Mouse (Mus musculus) telencephalon, adult 2 months (tissue): ENCODE measurements around the gene Dkkl1.
A peak's percentile ranks its signal among the peaks of the same experiment; 100 is the strongest.
"Not testable (repeated sequence)": the region's sequence is repeated elsewhere in the genome, so short reads cannot be mapped to it uniquely, and the experiment has no call there.

Source experiments
- DNase-seq: peaks from one replicate; pipeline ENCODE4 v3.0.0-alpha.2; 2011; ENCODE audit warnings: low read depth, low spot score

Gene Dkkl1

GRCm38 (mm10) chr7:45211851-45212251, at the start of gene Dkkl1:
TSS of gene Dkkl1 (minus strand) at chr7:45212147.
- DNase-seq = no peak

GRCm38 (mm10) chr7:45259281-45259680, 47.3 kb upstream of the Dkkl1 start:
- no peak for DNase-seq

- DNase-seq = peak; percentile 50
Measured at GRCm38 (mm10) chr7:45257063-45257840, 45.3 kb upstream of the Dkkl1 start.

DNA sequence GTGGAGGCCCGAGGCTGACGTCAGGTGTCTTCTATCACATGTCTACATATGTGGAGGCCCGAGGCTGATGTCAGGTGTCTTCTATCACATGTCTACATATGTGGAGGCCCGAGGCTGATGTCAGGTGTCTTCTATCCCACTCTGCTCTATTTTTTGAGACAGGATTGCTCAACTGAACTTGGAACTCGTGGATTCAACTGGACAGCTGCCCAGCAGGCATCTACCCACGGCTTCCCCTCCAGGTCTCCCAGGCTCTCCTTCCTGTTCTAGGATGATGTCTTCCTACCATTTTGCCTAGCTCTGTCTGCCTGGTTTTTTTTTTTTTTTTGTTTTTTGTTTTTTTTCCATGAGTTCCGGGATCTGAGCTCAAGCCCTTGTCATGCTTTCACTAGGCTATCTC, 43.9 kb upstream of the Dkkl1 start:
- not testable (repeated sequence) for DNase-seq

DNA sequence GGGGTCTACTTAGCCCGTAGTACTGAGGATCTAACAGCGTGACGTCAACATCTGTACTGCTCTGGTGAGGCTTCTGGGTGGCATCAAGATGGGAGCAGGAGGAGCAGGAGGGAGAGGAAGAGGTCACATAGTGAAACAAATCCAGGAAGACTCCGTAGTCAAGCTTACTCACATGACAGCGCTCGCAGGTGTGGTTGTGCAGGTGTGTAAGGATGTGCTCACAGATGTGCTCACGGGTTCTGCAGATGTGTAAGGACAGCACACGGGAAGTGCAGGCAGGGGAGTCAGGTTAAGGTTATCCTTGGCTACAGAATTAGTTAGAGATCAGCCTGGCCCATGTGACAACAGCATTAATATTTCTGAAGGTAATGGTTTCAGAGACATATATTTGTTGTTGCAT, 41.9 kb upstream of the Dkkl1 start:
- DNase-seq = no peak

DNA sequence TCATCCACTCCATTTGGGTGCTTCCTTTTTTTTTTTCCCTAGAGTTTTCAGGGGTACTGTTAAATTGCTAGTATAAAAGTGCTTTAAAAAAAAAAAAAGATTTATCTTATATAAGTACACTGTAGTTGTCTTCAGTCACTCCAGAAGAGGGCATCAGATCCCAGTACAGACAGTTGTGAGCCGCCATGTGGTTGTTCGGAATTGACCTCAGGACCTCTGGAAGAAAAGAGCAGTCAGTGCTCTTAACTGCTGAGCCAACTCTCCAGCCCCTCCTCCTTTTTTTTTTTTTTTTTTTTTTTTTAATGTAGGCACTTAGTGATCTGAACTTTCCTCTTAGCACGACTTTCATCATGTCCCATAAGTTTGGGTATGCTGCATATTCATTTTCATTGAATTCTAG, 35.7 kb upstream of the Dkkl1 start:
- no peak for DNase-seq

DNA sequence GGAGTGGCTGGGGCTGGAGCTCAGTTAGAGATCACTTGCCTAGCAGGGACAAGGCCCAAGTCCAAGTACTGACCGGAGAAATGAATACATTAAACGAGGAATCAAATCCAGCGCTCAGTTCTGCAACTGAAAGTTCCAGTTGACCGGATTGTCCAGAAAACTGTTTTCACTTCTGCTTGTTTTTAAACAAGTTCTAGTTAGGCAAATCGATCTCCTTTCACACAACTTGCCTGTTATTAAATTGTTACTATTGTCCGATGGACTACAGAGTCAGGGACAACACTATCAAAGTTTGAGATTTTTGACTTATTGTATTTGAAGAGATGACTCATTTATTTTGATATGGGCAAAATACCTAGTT, 29.4 kb upstream of the Dkkl1 start:
- no peak for DNase-seq

DNA sequence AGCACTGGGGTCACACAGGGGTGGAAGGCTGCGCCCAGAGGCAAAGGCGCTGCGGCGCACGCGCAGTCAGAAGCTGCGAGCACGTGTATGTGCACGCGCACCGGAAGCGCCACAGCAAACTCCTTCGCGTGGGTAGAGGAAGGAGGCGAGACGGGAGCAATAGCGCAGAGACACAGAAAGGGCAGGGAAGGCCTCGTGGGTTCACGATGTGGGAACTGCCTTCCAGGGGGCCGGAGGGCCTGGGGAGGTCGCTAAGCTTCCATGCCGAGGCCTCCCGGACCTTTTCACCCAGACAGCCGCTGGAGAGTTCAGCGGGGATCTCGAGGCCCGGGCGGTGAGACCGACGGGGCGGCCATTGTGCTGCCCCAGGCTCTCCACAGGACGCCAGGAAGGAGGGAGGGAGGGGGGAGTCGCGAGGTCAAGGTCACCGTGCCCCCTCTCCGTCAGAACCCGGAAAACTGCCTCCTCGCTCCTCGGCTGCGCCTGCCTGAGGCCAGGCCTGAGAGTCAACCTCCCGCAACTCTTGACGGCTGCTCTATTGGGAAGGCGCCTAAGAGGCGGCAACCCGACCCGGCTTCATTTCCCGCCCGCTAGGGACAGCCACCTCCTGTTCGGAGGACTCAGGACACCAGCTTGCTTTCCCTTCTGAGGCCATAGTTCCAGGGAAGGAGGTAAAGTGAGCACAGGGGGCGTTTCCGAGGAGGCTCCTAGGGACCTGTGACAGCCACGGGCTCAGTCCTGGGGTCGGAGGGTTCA, 28.9 kb upstream of the Dkkl1 start, which contains the start of gene Slc6a16:
Gene Slc6a16 (plus strand): TSS at position 453 of the 756 bp plus-strand sequence.
- no peak for DNase-seq

DNA sequence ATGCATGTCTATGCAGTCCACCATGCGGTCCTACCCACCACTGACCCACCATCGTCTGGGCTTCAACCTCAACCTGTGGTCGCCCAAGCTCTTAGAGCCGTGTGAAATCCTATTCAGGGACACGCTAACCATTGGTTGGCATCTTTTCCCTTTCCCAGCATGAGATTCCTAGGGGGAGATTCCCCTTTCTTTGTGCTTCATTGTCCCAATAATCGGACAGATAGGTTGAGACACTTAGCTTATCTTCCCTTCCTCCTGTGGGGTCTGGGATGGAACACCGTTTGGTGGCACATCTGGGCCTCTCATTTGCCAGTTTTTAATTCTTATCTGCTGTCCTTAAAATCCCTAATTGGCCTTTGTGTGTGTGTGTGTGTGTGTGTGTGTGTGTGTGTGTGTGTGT, 28.2 kb upstream of the Dkkl1 start:
- DNase-seq = no peak

GRCm38 (mm10) chr7:45238723-45239496, 27.0 kb upstream of the Dkkl1 start, which contains the start of gene Cd37:
TSS of gene Cd37 (minus strand) at chr7:45239115.
- DNase-seq = no peak

DNA sequence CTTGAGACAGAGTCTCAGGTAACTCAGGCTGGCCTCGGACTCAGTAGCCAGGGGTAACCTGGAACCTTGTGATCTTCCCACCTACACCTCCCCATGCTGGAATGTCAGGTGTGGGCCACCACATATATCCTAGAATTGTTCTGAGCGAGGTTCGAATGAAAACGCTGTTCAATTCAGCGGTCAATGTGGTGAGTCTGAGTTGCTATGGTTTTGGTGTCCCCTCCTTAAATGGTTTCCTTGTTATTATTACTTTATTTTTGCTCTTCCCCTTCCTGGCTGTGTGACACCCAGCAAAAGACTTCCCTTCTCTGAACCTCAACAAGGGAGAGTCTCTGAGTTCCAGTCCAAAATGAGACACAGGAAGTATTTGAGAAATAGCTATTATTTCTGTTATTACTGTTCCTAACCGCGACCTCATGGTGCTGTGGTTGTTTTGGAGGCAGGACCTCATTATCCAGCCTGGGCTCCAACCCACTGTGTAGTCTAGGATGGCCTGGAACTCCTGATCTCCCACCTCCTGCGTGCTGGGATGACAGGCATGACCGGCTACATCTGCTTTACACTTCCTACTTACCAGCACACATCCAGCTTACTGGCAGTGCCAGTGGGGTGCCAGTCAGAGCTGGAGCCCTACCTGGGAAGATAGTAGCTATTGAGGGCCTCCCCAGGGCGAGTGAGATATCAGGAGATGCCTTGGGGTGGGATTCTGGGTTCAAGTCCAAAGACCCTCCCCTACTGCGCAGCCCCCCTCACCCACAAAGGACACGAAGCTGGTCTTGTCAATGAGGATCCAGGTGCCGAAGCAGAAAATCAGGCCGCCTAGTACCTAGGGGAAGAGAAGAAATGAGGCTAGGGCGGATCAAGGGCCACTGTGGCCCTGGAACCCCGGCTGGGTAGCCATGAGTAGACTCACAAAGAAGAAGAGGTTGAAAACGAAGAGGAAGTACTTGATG, 26.1 kb upstream of the Dkkl1 start:
- no peak for DNase-seq

GRCm38 (mm10) chr7:45235656-45236180, 23.8 kb upstream of the Dkkl1 start:
- DNase-seq = no peak

- no peak for DNase-seq
Measured at GRCm38 (mm10) chr7:45234922-45235571, 23.1 kb upstream of the Dkkl1 start.

- no peak for DNase-seq
Measured at GRCm38 (mm10) chr7:45234333-45234841, 22.4 kb upstream of the Dkkl1 start.

DNA sequence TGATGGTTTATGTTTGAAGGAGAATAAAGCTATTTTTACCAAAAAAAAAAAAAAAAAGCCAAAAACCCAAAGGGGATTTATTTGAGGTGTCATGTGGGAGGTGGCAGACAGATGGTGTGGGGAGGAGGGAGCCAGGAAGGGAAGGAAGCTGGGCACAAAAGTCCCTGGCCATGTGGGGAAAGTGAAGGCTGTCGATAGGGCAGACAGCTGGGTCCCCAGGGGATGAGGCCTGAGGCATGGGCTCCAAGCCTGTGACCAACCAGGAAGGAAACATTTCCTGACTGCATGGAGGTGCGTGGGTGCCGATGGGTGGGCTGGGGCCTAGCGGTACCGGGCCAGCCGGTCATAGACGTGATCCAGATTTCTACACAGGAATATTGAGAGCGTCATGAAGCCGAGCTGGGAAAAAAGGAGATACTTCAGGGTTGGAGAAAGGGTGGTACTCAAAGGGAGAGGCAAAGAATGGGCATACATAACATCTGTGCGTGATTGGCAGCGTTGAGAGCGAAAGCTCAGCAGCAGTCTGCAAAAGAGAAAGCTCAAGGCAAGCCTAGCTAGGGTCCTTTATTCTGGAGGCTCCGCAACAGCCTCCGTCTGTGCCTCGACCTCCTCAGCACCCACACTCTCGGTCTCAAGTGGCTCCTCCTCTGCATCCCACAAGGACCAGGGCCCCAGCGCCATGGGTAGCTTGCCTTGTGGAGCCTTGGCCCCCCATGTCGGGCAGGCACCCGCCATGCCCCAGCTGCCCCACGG, 21.8 kb upstream of the Dkkl1 start:
- peak; percentile 93 for DNase-seq

GRCm38 (mm10) chr7:45232716-45233465, 20.9 kb upstream of the Dkkl1 start:
- DNase-seq = peak; percentile 76

DNA sequence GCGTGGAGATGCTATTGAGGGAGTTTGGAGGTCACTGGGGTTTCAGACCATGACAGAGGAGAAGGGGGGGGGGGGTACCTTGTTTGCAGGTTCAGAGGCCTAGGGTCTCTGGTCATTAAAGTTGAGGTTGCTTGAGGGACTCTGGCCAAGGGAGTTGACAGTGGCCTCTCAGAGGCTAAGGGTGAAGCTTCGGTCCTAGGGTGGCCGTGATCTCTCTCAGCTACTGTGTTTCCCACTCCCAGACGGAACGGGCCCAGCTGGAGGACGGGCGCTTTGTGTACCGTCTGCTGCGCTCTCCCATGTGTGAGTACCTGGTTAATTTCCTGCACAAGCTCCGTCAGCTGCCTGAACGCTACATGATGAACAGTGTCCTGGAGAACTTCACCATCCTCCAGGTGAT, 20.0 kb upstream of the Dkkl1 start:
- DNase-seq = no peak

DNA sequence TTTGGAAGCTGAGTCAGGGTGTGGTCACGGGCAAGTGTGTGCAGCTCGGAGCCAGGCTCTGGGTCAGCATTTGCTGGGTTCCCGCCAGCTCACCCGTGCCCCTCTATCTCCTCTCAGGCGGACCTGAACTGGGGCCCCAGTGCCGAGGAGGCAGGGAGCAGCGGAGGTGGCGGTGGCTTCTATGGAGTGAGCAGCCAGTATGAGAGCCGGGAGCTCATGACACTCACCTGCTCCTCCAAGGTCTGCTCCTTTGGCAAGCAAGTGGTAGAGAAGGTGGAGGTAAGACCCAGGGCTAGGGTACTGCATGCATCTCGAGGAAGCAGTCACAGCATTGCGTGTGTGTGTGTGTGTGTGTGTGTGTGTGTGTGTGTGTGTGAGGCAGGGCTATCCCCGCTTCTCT, 19.2 kb upstream of the Dkkl1 start:
- DNase-seq = no peak
